Comparison of ENCODE assay signal across 9 mouse cellular contexts in genomic region chr11:111652882-111653281, GRCm38 (mm10).
DNase-seq lines count a peak whose midpoint lies in the region; ATAC-seq lines count a peak whose summit lies in the region.
"Had no signal": no experiment of that assay in that cellular context is flagged by ENCODE, and none has a peak within 500 bp of the region (broad histone marks: within the 10 kb centered on the region; RNA-seq: fewer than 3 reads in every experiment).

No protein-coding gene starts in this region.

- WGBS in heart, embryonic 12.5 days: 50% methylated on average over 3 of the region's 3 CpGs

- intact Hi-C loops in heart, postnatal 14 days (cut with DNase I): loop anchor here (2.0 to 10.0 kb wide), 3 partner anchors 452 to 1512 kb away; no protein-coding TSS in a partner anchor

- H3K4me3 ChIP-seq in heart, embryonic 12.5 days: no peak overlapping the region
- H3K4me3 ChIP-seq: neural tube, embryonic 13.5 days had no signal

- DNase-seq in heart, postnatal 14 days: peak; percentile 4 to 30
- peak; percentile 17 to 63 for DNase-seq in right cerebral cortex, adult 2 months (ENCODE audit: low spot score in 2 of 2)
- DNase-seq in right cerebral cortex, postnatal 25 days: no peak
- DNase-seq in fibroblast of lung, adult 2 months (ENCODE audit: low read depth): peak; percentile 37
- DNase-seq in mesoderm, embryonic 11.5 days (ENCODE audit: low read depth, low spot score): peak; percentile 66
- DNase-seq in urinary bladder, postnatal 14 days (ENCODE audit: low spot score): no peak
- no peak for DNase-seq in cerebellum, adult 8-10 months

- no peak overlapping the region for H3K9ac ChIP-seq in heart, embryonic 12.5 days
- H3K9ac ChIP-seq: neural tube, embryonic 13.5 days had no signal

- no peaks in the 10 kb centered on the region for H3K27me3 ChIP-seq in heart, embryonic 12.5 days (replicated peaks)

- H3K9me3 ChIP-seq in heart, embryonic 12.5 days (replicated peaks): no peaks in the 10 kb centered on the region
- H3K9me3 ChIP-seq: neural tube, embryonic 13.5 days had no signal

- no peaks in the 10 kb centered on the region for H3K4me1 ChIP-seq in heart, embryonic 12.5 days (replicated peaks)
- H3K4me1 ChIP-seq: neural tube, embryonic 13.5 days had no signal

- H3K36me3 ChIP-seq in heart, embryonic 12.5 days: no peaks in the 10 kb centered on the region
- H3K36me3 ChIP-seq: neural tube, embryonic 13.5 days had no signal

- no peak overlapping the region for H3K27ac ChIP-seq in heart, embryonic 12.5 days (ENCODE audit: poor library complexity, severe bottlenecking)
- H3K27ac ChIP-seq: neural tube, embryonic 13.5 days had no signal

- H3K4me2 ChIP-seq in heart, embryonic 12.5 days: no peak overlapping the region
- H3K4me2 ChIP-seq: neural tube, embryonic 13.5 days had no signal

- no peak for ATAC-seq in heart, embryonic 12.5 days (ENCODE audit: insufficient number of reproducible peaks, low FRiP score)

Comparison
In these comparisons a context has a peak if more than half of its experiments do, and no peak if none do; other contexts are left out.
1. DNase-seq: peak in heart, postnatal 14 days (2 of 2), right cerebral cortex, adult 2 months (2 of 2), fibroblast of lung, adult 2 months (single experiment) and mesoderm, embryonic 11.5 days (single experiment); none in right cerebral cortex, postnatal 25 days (single experiment), urinary bladder, postnatal 14 days (single experiment) and cerebellum, adult 8-10 months (single experiment).